ENCODE assay signal across 37 mouse cellular contexts in the genomic region with DNA sequence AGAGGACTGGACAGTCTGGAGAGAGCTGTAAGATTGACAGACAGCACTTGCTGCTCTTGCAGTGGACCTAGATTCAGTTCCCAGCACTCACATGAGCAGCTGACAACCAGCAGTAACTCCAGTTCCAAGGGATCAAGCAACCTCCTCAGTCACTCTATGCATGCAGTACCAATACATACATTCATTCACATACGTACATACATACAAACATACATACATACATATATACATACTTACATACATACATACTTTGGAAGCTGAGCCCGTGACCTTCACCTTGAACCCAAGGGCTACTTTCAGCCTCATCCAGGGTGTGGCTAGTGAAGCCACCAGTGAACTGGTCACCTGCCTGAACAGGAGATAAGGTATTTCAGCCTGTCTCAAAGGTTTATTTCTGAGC. TPM values are rescaled to one million over a fixed set of nuclear protein-coding genes. Genes with fewer than 3 reads are reported as not detected.
"Had no signal": no experiment of that assay in that cellular context is flagged by ENCODE, and none has a peak within 500 bp of the region (broad histone marks: within the 10 kb centered on the region; RNA-seq: fewer than 3 reads in every experiment).

No protein-coding gene starts in this region.

- H3K27ac ChIP-seq: gastrocnemius, adult 2 months; heart, embryonic 10.5 days; hindbrain, embryonic 13.5 days; hindbrain, embryonic 15.5 days; hindbrain, postnatal 0 days; kidney, embryonic 15.5 days; kidney, postnatal 0 days; left cerebral cortex, adult 2 months; limb, embryonic 10.5 days; limb, embryonic 12.5 days had no signal

- H3K27me3 ChIP-seq: hindbrain, embryonic 13.5 days; hindbrain, embryonic 15.5 days; kidney, embryonic 15.5 days; limb, embryonic 12.5 days had no signal

- H3K4me3 ChIP-seq: gastrocnemius, adult 2 months; heart, embryonic 10.5 days; heart, embryonic 12.5 days; hindbrain, embryonic 13.5 days; hindbrain, embryonic 15.5 days; kidney, embryonic 15.5 days; left cerebral cortex, adult 2 months; limb, embryonic 10.5 days; limb, embryonic 12.5 days had no signal

- DNase-seq: gastrocnemius, adult 2 months; gastrocnemius, postnatal 10 days; gastrocnemius, postnatal 25 days; heart, adult 18-20 months; heart, postnatal 10 days; heart, postnatal 36 days; kidney, adult 11 months; kidney, adult 2 months; kidney, adult 9 months; kidney, postnatal 14 days; kidney, postnatal 36 days; layer of hippocampus, adult 9-11 months; layer of hippocampus, postnatal 36 days; liver had no signal

- H3K9me3 ChIP-seq: heart, embryonic 10.5 days; heart, embryonic 12.5 days; hindbrain, embryonic 13.5 days; hindbrain, embryonic 15.5 days; kidney, embryonic 15.5 days; limb, embryonic 10.5 days; limb, embryonic 12.5 days had no signal

- H3K4me1 ChIP-seq: kidney, embryonic 15.5 days; limb, embryonic 10.5 days; limb, embryonic 12.5 days had no signal

- H3K9ac ChIP-seq: heart, embryonic 12.5 days; hindbrain, embryonic 13.5 days; hindbrain, embryonic 15.5 days; kidney, embryonic 15.5 days; limb, embryonic 12.5 days had no signal

- H3K4me2 ChIP-seq: heart, embryonic 12.5 days; hindbrain, embryonic 13.5 days; hindbrain, embryonic 15.5 days; kidney, embryonic 15.5 days; limb, embryonic 12.5 days; liver, embryonic 11.5 days had no signal

- ATAC-seq: hindbrain, postnatal 0 days; intestine, embryonic 16.5 days had no signal

- H3K36me3 ChIP-seq: heart, embryonic 10.5 days; heart, embryonic 12.5 days; hindbrain, embryonic 13.5 days; hindbrain, embryonic 15.5 days; kidney, embryonic 15.5 days; limb, embryonic 10.5 days; limb, embryonic 12.5 days had no signal

RNA-seq across cellular contexts. Expression of a gene that starts 17.8 kb away (rescaled TPM):
- total RNA-seq: gastrocnemius, adult 2 months; gastrocnemius, postnatal 10 days; granulocyte monocyte progenitor cell, adult 5-6 weeks; heart, adult 18-20 months; heart, adult 8-10 months; heart, postnatal 10 days; heart, postnatal 36 days; hindbrain, postnatal 0 days; left cerebral cortex, postnatal 36 days had no signal
- polyA plus RNA-seq: heart, embryonic 12.5 days; heart, embryonic 14.5 days; heart, embryonic 16.5 days; hindbrain, embryonic 11.5 days; hindbrain, embryonic 13.5 days; hindbrain, embryonic 15.5 days; hindbrain, postnatal 0 days; intestine, embryonic 14.5 days; intestine, embryonic 16.5 days; kidney, adult 2 months; kidney, embryonic 15.5 days; kidney, postnatal 0 days; large intestine, adult 2 months; limb, embryonic 10.5 days; liver, embryonic 11.5 days had no signal

RNA-seq across cellular contexts. Expression of a gene that starts 18.2 kb away (rescaled TPM):
- total RNA-seq: hindbrain, postnatal 0 days; layer of hippocampus, postnatal 14 days had no signal

RNA-seq across cellular contexts. Expression of a gene that starts 45.0 kb away (rescaled TPM):
- total RNA-seq: gastrocnemius, adult 2 months; gastrocnemius, postnatal 10 days; gastrocnemius, postnatal 25 days; gastrocnemius, postnatal 4 days; granulocyte monocyte progenitor cell, adult 5-6 weeks; heart, adult 18-20 months; heart, adult 8-10 months; heart, postnatal 10 days; heart, postnatal 36 days; hematopoietic stem cell, adult 5-6 weeks; hindbrain, postnatal 0 days had no signal
